Mouse (Mus musculus) lung, embryonic 16.5 days (tissue): ENCODE results near the gene Ccl28. TPM values are rescaled to one million over a fixed set of nuclear protein-coding genes. Genes with fewer than 3 reads are reported as not detected.
"Not testable (repeated sequence)": the region's sequence is repeated elsewhere in the genome, so short reads cannot be mapped to it uniquely, and the experiment has no call there.

Experiments
- ATAC-seq: fragments of 200-750 bp; cut with Nextera tagmentation; 2 replicates; pipeline ENCODE4 v1.8.0; 2017; ENCODE audit warnings: low read depth, mild to moderate bottlenecking, moderate library complexity
- H3K27ac ChIP-seq: fragments of 300-500 bp; sonication (generic); 2 replicates; pipeline ENCODE4 v1.5.1; 2014; ENCODE audit warnings: mild to moderate bottlenecking, control low read depth, low read length
- H3K27me3 ChIP-seq: fragments of 300-500 bp; sonication (generic); 2 replicates; pipeline ENCODE4 v1.6.1; 2014; ENCODE audit warnings: low read depth, low read length, mixed read lengths; ENCODE audit not compliant: control insufficient read depth, insufficient read depth
- H3K36me3 ChIP-seq: fragments of 300-500 bp; sonication (generic); 2 replicates; pipeline ENCODE4 v1.6.1; 2014; ENCODE audit warnings: low read length; ENCODE audit not compliant: control insufficient read depth, insufficient read depth
- H3K4me1 ChIP-seq: fragments of 300-500 bp; sonication (generic); replicated peaks from 2 replicates; pipeline ENCODE4 v1.6.1; 2014; ENCODE audit warnings: low read length, mixed read lengths; ENCODE audit not compliant: control insufficient read depth, insufficient read depth
- H3K4me2 ChIP-seq: fragments of 300-500 bp; sonication (generic); 2 replicates; pipeline ENCODE4 v1.6.1; 2014; ENCODE audit warnings: low read depth, low read length, control low read depth
- H3K4me3 ChIP-seq: fragments of 300-500 bp; sonication (generic); 2 replicates; pipeline ENCODE4 v1.5.1; 2014; ENCODE audit warnings: mild to moderate bottlenecking, low read length, control low read depth
- H3K9ac ChIP-seq: fragments of 300-500 bp; sonication (generic); 2 replicates; pipeline ENCODE4 v1.6.1; 2014; ENCODE audit warnings: low read length, control low read depth
- H3K9me3 ChIP-seq: fragments of 300-500 bp; sonication (generic); 2 replicates; pipeline ENCODE4 v1.6.1; 2016; ENCODE audit warnings: low read length; ENCODE audit not compliant: control insufficient read depth
- WGBS: fragments of 180-500 bp; shearing (Covaris S2); extraction: QIAGEN DNeasy Blood & Tissue Kit; methylation state at CpG from one replicate; pipeline ENCODE4 v1.1.7; 2014; 5-methylcytosine and 5-hydroxymethylcytosine counted together
- polyA plus RNA-seq: library from polyadenylated mRNA; unstranded; fragments of >200 nt; fragmentation: Nextera tagmentation; extraction: Ambion mirVana; gene quantifications from 2 replicates; pipeline ENCODE4 v1.2.1, GENCODE M21; 2015

Gene Ccl28
- polyA plus RNA-seq, 1 experiment from 2014 or later, result 0.06 TPM

- 65% methylated on average over 4 of the region's 9 CpGs for WGBS
- H3K4me1 ChIP-seq, H3K4me3 ChIP-seq, ATAC-seq, H3K9me3 ChIP-seq, H3K9ac ChIP-seq, H3K4me2 ChIP-seq, H3K36me3 ChIP-seq, H3K27me3 ChIP-seq, H3K27ac ChIP-seq: not testable (repeated sequence)
These were observed 37.8 kb downstream of the Ccl28 start for GRCm38 (mm10) chr13:119661420-119661819.

DNA sequence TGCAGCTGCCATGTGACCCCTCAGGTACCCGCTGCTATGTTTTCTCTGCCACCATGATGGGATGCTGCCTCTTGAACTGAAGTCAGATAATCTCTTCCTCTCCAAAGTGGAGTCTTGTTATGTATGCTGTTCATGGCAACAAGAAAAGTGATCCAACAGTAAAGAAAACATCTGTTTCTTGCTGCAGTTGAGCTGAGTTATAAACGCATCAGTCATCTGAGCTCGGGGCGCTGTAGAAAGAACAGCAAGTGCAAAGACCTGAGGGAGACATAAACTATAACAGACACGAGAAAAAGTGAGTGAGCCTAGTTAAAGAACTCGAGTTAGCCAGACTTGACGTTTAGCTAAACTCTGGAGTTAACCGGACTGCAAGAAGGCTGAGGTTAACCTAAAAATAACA is 55.2 kb downstream of the Ccl28 start:
- Histone ChIP-seq H3K9me3 (no peaks in the 10 kb centered on the region), H3K4me3 (no peak overlapping the region), H3K4me2 (no peak overlapping the region), H3K36me3 (no peaks in the 10 kb centered on the region), H3K4me1 (no peaks in the 10 kb centered on the region), H3K27ac (no peak overlapping the region), H3K27me3 (no peaks in the 10 kb centered on the region), H3K9ac (no peak overlapping the region)
- WGBS, result 58% methylated on average over 8 of the region's 8 CpGs
- no peak for ATAC-seq

DNA sequence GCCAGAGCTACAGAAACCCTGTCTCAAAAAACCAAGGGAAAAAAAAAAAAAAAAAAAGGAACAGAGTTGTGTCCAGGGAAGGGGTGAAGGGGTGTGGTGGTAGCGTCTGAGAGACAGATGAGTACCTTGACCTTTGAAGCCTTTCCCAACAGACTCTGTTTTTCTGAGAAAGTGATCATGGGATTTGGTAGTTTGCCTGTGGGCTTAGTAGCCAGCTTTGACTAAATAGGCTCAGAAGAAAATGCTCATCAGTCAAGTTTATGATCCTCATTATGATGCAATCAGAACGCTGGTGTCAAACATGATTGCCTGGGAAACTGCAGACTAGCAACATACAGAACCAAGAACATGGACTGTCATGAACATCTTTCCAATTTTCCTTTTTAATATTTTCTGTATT is 56.1 kb downstream of the Ccl28 start:
- Histone ChIP-seq H3K9ac (no peak overlapping the region), H3K4me3 (no peak overlapping the region), H3K27ac (no peak overlapping the region), H3K4me1 (peaks cover 3% of the 10 kb centered on the region; the same call in 1 of the 2 replicates), H3K4me2 (no peak overlapping the region), H3K9me3 (no peaks in the 10 kb centered on the region), H3K36me3 (no peaks in the 10 kb centered on the region), H3K27me3 (no peaks in the 10 kb centered on the region)
- WGBS, result 71% methylated on average over 2 of the region's 2 CpGs
- no peak for ATAC-seq

GRCm38 (mm10) chr13:119681161-119681560 is 57.5 kb downstream of the Ccl28 start:
- Histone ChIP-seq H3K36me3 (no peaks in the 10 kb centered on the region), H3K4me3 (no peak overlapping the region), H3K4me2 (no peak overlapping the region), H3K9me3 (no peaks in the 10 kb centered on the region), H3K4me1 (peaks cover 4% of the 10 kb centered on the region; the same call in 1 of the 2 replicates), H3K9ac (no peak overlapping the region), H3K27me3 (no peaks in the 10 kb centered on the region), H3K27ac (no peak overlapping the region)
- WGBS, result 67% methylated on average over 3 of the region's 3 CpGs
- no peak for ATAC-seq

GRCm38 (mm10) chr13:119684416-119685177 is 61.0 kb downstream of the Ccl28 start:
- Histone ChIP-seq H3K9me3 (no peaks in the 10 kb centered on the region), H3K27me3 (no peaks in the 10 kb centered on the region), H3K36me3 (no peaks in the 10 kb centered on the region), H3K9ac (no peak overlapping the region), H3K4me1 (peaks cover 4% of the 10 kb centered on the region; the same call in 1 of the 2 replicates), H3K27ac (peak overlapping the region; percentile 51), H3K4me2 (no peak overlapping the region), H3K4me3 (no peak overlapping the region)
- WGBS, result 54% methylated on average over 11 of the region's 11 CpGs
- ATAC-seq, result peak; percentile 82

- Histone ChIP-seq H3K4me2 (peak overlapping the region; percentile 58), H3K27me3 (no peaks in the 10 kb centered on the region), H3K27ac (peak overlapping the region; percentile 22; the same call in 1 of the 2 replicates), H3K36me3 (no peaks in the 10 kb centered on the region), H3K4me1 (peaks cover 16% of the 10 kb centered on the region), H3K4me3 (peak overlapping the region; percentile 99), H3K9ac (peak overlapping the region; percentile 28; the same call in 1 of the 2 replicates), H3K9me3 (no peaks in the 10 kb centered on the region)
- 6% methylated on average over 5 of the region's 5 CpGs for WGBS
- ATAC-seq, result no peak
These were observed 66.1 kb downstream of the Ccl28 start for GRCm38 (mm10) chr13:119689709-119690038.

DNA sequence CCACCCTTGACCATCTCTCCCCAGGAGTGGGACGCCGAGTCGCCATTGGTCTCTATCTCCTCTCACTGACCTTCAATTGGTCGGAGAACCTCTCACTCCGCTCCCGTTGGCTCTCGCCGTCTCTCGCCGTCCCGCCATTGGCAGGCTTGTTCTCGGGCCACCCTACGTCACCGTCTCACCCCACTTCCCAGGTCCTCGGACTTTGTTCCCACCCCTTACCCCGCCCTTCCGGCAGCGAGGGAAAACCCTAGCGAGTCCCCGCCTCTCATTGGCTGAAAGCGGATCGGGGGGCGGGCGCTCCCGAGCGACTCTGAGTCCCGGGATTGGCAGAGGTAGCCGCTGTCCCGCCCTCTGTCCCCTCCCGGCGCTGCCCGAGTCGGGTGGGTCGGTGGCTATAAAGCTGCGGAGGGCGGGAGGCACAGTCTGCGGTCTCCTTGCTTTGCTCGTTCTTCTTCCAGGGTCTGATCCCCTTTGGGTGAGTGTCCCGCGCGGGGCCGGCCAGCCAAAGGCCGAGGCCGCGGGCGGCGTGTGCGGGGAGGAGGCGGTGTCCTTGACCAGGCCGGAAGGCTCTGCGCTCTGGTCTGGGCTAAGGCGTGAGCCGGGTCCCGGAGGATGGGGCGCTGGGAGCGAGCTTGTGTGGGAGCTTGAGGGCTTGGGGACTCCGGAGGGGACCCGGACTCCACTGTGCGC is 66.6 kb downstream of the Ccl28 start, which contains the start of gene Hmgcs1:
Hmgcs1 (plus strand) TSS at position 341 of the 690 bp plus-strand sequence.
- peak within 1 kb of the TSS; percentile 98 for H3K27ac ChIP-seq
- peak within 1 kb of the TSS; percentile 78 for H3K4me2 ChIP-seq
- H3K9ac ChIP-seq, result peak within 1 kb of the TSS; percentile 98
- WGBS, result 0% methylated on average over 59 of the region's 59 CpGs
- ATAC-seq, result peak; percentile 99
- no peaks in the 10 kb centered on the region for H3K36me3 ChIP-seq
- H3K9me3 ChIP-seq, result no peaks in the 10 kb centered on the region
- no peaks in the 10 kb centered on the region for H3K27me3 ChIP-seq
- H3K4me3 ChIP-seq, result peak within 1 kb of the TSS; percentile 99
- peaks cover 15% of the 10 kb centered on the region for H3K4me1 ChIP-seq

GRCm38 (mm10) chr13:119690876-119691620 is 67.4 kb downstream of the Ccl28 start:
- peak overlapping the region; percentile 98 for H3K27ac ChIP-seq
- H3K4me1 ChIP-seq, result peaks cover 15% of the 10 kb centered on the region
- no peaks in the 10 kb centered on the region for H3K36me3 ChIP-seq
- H3K9me3 ChIP-seq, result no peaks in the 10 kb centered on the region
- H3K9ac ChIP-seq, result peak overlapping the region; percentile 98
- no peak for ATAC-seq
- H3K4me3 ChIP-seq, result peak overlapping the region; percentile 99
- 1% methylated on average over 7 of the region's 7 CpGs for WGBS
- peak overlapping the region; percentile 78 for H3K4me2 ChIP-seq
- no peaks in the 10 kb centered on the region for H3K27me3 ChIP-seq

GRCm38 (mm10) chr13:119691958-119692357 is 68.3 kb downstream of the Ccl28 start:
- not testable (repeated sequence) for H3K27me3 ChIP-seq, H3K4me3 ChIP-seq, H3K9me3 ChIP-seq, H3K9ac ChIP-seq, ATAC-seq, H3K36me3 ChIP-seq, H3K27ac ChIP-seq
- Histone ChIP-seq H3K4me1 (peaks cover 15% of the 10 kb centered on the region), H3K4me2 (peak overlapping the region; percentile 78; the same call in 1 of the 2 replicates)
- 54% methylated on average over 3 of the region's 3 CpGs for WGBS
